Mouse (Mus musculus) layer of hippocampus, adult 2 months (tissue): ENCODE results near the gene B3gnt7. TPM values are rescaled to one million over a fixed set of nuclear protein-coding genes. Genes with fewer than 3 reads are reported as not detected.
A peak's percentile ranks its signal among the peaks of the same experiment; 100 is the strongest.
"Not testable (repeated sequence)": the region's sequence is repeated elsewhere in the genome, so short reads cannot be mapped to it uniquely, and the experiment has no call there.

ENCODE experiments used
- DNase-seq, 2 experiments: peaks; one replicate each; pipeline ENCODE4 v3.0.0; 2022; ENCODE audit warnings: low spot score in 2 of 2
- H3K27ac ChIP-seq: fragments of 200-600 bp; 2 replicates; pipeline ENCODE4 v1.8.1; 2022
- H3K4me3 ChIP-seq: fragments of 200-600 bp; 2 replicates; pipeline ENCODE4 v1.8.1; 2022; ENCODE audit warnings: mild to moderate bottlenecking
- CTCF ChIP-seq: fragments of 200-600 bp; conservative IDR thresholded peaks from 2 replicates; pipeline ENCODE4 v1.8.1; 2022; ENCODE audit warnings: antibody characterized with exemption, mild to moderate bottlenecking, moderate library complexity
- total RNA-seq, 2 experiments: library from RNA; stranded (reverse); gene quantifications; 2 replicates each; pipeline ENCODE4 v1.2.3; 2021

B3gnt7 gene
- total RNA-seq, 2 experiments from 2014 or later = 0.98 to 1.2 TPM

DNA sequence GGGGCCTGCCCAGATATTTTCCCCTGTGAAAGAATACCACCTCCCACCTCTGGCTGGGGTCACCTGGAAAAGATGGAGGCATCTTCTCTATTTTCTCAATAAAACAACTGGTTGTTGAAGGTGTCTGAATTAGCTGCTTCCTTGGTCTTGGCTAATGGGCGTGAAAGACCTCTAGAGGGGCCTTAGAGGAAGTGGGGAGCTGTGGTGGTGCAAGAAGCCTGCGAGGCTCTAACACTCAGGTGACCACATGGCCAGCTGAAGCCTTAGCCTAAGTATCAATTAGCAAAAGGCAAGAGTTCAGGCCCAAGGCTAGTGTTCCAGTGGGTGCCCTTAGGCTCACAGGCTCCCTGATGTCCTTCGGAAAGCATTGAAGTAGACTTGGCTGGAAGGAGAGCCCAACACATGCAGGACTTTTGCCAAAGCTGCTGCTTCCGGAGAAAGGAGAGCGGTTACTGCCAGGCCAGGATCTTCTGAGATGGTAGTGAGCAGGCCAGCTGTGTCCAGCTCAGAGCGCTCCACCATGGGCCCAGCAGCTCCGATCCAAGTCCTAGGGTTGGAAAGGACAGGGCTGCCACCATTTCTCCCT is 4.6 kb downstream of the B3gnt7 start:
- H3K27ac ChIP-seq = no peak overlapping the region
- no peak overlapping the region for H3K4me3 ChIP-seq
- TF ChIP-seq CTCF = no peak
- DNase-seq = no peak

DNA sequence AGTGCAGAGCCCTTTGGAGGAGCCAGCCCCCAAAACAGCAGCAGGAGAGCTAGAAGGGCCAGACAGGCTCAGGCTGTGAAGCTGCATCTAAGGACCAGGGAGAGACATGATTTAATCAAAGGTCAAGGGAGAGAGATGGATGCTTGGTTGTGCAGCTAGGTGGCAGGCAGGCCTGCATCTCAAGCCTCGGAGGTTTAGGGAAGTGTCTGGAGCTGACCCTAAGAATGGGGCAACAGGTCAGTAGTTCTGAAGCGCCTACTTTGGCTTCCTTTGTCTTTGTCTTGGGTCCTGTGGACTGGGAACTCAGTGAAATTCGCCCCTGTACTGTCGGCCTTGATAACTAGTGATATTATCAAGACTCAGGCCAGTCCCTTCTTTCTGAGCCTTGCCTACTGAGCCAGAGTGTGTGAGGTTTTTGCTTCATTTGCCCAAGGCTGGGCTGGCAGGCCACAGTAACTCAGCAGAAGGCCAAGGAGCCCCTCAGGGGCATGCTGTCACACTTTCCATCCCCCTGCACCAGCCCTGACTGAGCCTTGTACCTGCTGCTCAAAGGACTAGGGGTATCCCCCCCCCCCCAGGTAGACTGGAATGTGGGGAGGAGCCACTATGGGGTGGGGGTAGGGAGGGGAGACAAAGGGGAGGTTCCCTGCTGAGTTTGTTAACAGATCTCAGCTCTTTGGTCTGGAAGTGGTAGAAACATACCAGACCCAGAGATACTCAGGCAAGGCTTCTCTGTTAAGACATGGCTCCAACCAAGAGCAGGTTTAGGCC is 5.4 kb downstream of the B3gnt7 start:
- no peak for TF ChIP-seq CTCF
- no peak overlapping the region for H3K4me3 ChIP-seq
- no peak for DNase-seq
- no peak overlapping the region for H3K27ac ChIP-seq

DNA sequence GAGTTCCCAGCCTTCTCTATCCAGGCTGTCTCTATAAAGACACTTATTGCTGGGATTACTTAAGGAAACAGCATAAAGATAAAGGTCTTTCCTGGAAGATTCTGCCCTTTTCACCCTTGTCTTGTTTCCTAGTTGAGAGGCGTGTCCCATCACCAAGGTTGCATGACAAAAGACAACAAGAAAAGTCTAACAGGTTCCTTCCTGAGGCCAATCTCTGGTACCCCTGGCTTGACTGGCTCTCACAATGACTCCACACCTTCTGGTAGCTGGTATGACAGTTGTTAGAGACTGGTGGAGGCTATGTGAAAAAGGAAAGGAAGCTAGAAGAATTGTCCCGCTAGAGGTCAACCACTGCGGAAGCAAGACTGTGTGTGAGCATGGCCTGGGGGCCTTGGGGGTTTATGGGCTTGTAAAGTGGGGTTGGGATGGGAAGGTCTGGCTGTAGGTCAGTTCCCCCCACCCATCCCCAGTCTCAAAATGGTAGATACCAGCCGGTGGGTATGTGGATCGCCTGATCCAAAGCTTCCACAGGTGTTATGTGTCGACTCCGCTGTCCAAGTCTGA is 6.7 kb downstream of the B3gnt7 start:
- Histone ChIP-seq H3K4me3 (no peak overlapping the region), H3K27ac (no peak overlapping the region)
- no peak for TF ChIP-seq CTCF
- no peak for DNase-seq

DNA sequence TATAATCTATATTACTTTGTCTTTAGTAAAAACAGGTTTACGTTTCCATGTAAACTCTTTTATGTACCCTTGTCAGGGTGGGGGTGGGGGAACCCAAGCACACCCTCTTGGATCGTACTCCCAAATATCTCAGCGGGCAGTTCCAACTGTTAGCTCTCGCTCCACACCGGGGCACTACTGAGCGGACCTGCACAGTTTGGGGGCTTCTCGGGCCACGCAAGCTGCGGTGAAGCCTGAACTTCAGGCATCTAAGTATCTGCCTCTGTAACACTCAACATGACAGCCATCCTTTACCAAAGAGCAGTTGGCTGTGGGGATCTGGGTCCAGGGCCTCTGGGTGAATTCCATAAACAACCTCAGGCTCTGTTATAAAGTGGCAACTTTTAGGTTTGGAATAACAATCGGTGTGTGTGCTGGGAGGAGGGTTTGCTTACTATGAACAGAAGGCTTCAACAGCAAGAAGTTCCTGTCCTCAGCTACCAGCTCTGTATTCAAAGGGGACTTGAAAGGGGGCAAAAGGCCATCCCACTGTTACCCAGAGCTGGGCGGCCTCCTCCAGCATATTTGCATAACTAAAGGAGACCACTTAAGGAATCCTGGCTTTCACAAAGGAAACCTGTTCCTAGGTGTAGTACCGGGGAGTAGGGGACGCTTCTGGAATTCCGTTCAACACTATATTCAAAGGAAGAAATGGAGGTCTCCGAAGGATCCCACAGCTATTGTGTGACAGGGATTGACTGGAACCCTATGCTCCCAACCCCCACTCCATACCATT is 8.1 kb downstream of the B3gnt7 start:
- Histone ChIP-seq H3K27ac (no peak overlapping the region), H3K4me3 (no peak overlapping the region)
- TF ChIP-seq CTCF = no peak
- no peak for DNase-seq

DNA sequence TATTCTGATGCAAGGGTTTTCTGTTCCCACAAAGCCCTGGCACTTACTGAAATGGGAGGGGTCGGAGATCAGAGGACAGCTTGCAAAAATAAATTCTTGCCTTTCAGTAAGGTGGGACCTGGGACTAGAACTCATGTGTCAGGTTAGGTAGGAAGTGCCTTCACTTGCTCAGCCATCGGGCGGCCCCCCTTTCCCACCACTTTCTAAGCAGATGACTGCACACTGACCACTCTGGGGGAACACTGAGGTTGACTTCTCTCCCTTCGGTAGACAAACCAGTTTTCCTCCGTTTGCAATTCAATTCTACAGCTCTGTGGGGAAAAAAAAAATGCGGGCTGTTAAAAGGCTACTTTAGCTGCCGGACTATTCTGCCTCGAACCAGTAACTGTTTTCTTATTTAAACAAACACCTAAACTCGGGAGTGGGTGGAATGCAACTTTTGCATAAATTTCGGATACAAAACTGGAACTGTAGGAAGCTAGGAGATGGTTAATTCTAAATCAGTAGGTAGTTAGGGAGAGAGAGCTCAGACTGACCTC is 8.9 kb downstream of the B3gnt7 start:
- Histone ChIP-seq H3K27ac (no peak overlapping the region), H3K4me3 (no peak overlapping the region)
- TF ChIP-seq CTCF = no peak
- DNase-seq = no peak

GRCm38 (mm10) chr1:86312269-86312668 is 9.6 kb downstream of the B3gnt7 start:
- DNase-seq = no peak
- Histone ChIP-seq H3K4me3 (no peak overlapping the region), H3K27ac (no peak overlapping the region)
- no peak for TF ChIP-seq CTCF

- DNase-seq = no peak
- no peak for TF ChIP-seq CTCF
- no peak overlapping the region for H3K27ac ChIP-seq
Observed at GRCm38 (mm10) chr1:86313096-86313771, 10.6 kb downstream of the B3gnt7 start.

DNA sequence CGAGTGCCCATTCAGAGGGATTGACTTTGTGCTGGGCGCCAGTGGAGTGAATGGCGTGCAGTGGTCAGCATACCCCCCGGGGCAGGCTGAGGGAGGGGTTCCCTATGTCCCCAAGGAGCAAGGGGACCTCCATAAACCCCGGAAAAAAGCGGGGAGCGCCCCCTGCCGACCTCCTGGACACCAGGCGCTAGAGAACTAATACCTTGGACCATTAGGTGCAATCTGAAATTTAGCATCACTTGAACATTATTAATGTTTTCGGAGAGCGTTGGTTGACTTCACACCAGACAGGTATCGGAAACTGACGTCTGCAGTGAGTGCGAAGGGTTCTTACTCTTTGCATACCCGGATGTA is 11.1 kb downstream of the B3gnt7 start:
- TF ChIP-seq CTCF = peak; percentile 70
- no peak for DNase-seq
- Histone ChIP-seq H3K4me3 (no peak overlapping the region), H3K27ac (no peak overlapping the region)

More at GRCm38 (mm10) chr1:86313096-86313771, 10.6 kb downstream of the B3gnt7 start:
- H3K4me3 ChIP-seq = no peak overlapping the region

DNA sequence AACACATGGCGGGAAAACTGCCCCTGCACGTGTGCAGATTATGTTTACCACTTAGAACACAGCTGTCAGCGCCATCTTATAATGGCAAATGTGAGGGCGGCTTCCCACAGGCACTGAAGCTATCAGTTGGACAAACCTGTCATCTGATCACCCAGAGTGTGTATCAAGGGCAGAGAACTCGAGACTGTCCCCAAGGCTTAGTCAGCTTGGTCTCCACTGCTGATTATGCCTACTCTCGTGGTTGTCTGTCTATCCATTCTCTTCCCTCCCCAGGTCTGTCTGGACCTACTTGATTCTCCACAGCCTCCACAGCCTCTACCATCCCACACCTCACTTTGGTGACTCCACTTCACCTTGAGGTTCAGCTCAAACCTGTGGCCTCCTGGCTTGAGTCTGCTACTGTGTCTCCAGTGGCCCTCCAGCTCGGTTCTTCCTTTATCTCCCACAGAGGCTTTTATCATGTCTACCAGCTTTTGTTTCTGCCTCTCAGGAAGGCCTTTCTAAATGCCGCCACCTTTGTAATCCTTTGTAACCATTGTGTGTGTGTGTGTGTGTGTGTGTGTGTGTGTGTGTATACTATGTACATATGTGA is 18.3 kb downstream of the B3gnt7 start:
- Histone ChIP-seq H3K27ac (no peak overlapping the region), H3K4me3 (no peak overlapping the region)
- no peak for TF ChIP-seq CTCF
- DNase-seq = no peak

DNA sequence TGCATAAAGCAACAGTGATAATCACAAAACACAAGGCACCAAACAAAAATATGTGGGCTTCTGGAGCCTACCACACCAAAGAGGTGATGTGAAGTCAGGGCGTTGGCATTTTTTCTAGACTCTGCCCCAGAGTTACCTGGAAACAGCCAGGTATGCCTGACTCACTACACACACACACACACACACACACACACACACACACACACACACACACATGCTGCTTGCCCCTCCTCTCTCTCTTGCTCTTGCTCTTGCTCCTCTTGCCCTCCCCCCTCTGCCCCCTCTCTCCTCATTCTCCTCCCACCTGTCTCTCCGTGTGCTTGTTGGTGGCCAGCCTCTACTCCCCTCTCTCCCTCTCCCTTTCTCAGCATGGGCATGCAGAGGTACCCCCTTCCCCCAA is 33.7 kb downstream of the B3gnt7 start:
- Histone ChIP-seq H3K4me3 (no peak overlapping the region), H3K27ac (no peak overlapping the region)
- TF ChIP-seq CTCF = no peak
- DNase-seq = no peak

DNA sequence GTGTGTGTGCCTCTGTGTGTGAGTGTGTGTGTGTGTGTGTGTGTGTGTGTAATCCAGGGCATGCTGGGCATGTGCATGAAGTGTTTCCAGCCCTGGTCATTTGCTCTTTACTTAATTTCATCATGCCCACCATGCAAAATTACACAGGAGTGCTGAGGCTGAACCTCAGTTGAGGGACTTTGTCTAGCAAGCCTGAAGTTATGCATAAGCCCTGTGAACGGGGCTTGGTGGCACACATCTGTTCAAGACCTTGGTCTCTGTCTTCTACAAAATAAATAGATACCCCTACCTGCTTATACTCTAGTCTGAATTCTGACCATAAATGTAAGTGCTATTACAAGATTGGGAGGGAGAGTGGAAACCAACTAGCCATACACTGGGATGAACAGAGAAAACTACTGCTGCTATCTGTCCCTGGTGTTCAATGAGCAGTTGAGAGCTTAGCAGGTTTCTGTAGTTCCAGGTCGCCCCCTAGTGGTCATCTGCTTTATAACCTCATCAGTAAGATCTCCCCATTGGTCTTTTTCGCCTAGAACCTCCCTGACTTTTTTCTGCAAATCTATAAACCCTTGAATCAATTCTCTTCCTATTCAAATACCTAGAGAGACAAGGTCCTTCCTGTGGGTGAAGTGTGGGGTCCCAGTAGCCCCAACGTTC is 36.7 kb downstream of the B3gnt7 start:
- TF ChIP-seq CTCF = peak; percentile 94
- no peak overlapping the region for H3K4me3 ChIP-seq
- H3K27ac ChIP-seq = no peak overlapping the region
- DNase-seq = peak; percentile 81 to 93

DNA sequence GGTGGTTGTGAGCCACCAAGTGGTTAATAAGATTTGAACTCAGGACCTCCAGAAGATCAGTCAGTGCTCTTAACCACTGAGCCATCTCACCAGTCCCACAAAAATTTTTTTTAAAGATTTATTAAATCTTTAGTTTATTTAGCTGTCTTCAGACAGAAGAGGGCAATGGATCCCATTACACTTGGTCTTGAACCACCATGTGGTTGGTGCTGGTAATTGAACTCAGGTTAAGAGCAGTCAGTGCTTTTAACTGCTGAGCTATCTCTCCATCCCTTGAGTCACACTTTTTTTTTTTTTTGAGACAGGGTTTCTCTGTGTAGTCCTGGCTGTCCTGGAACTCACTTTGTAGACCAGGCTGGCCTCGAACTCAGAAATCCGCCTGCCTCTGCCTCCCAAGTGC is 38.5 kb downstream of the B3gnt7 start:
- not testable (repeated sequence) for DNase-seq, H3K4me3 ChIP-seq, H3K27ac ChIP-seq
